Mouse (Mus musculus) kidney, postnatal 0 days (tissue): ENCODE data around the gene Oxt. TPM values are rescaled to one million over a fixed set of nuclear protein-coding genes. Genes with fewer than 3 reads are reported as not detected.
"Not testable (repeated sequence)": the region's sequence is repeated elsewhere in the genome, so short reads cannot be mapped to it uniquely, and the experiment has no call there.

Experiments
- ATAC-seq: fragments of 200-750 bp; cut with Nextera tagmentation; replicated peaks from 2 replicates; pipeline ENCODE4 v1.8.0; 2017; ENCODE audit warnings: low read depth, moderate number of reproducible peaks, moderate TSS enrichment, moderate library complexity; ENCODE audit not compliant: low FRiP score
- DNase-seq: peaks from one replicate; pipeline ENCODE4 v3.0.0-alpha.2; 2016; ENCODE audit warnings: low spot score
- H3K27ac ChIP-seq: fragments of 300-500 bp; sonication (generic); 2 replicates; pipeline ENCODE4 v1.5.1; 2014; ENCODE audit warnings: mild to moderate bottlenecking
- H3K27me3 ChIP-seq: fragments of 300-500 bp; sonication (generic); 2 replicates; pipeline ENCODE4 v1.6.1; 2014; ENCODE audit warnings: low read length, mixed read lengths; ENCODE audit not compliant: insufficient read depth
- H3K36me3 ChIP-seq: fragments of 300-500 bp; sonication (generic); 2 replicates; pipeline ENCODE4 v1.6.1; 2014; ENCODE audit warnings: low read length, mixed read lengths; ENCODE audit not compliant: insufficient read depth
- H3K4me1 ChIP-seq: fragments of 300-500 bp; sonication (generic); replicated peaks from 2 replicates; pipeline ENCODE4 v1.6.1; 2014; ENCODE audit warnings: antibody characterized with exemption, low read length, mixed read lengths; ENCODE audit not compliant: insufficient read depth
- H3K4me2 ChIP-seq: fragments of 300-500 bp; sonication (generic); 2 replicates; pipeline ENCODE4 v1.6.1; 2014; ENCODE audit warnings: mild to moderate bottlenecking, low read length, moderate library complexity, mixed read lengths
- H3K4me3 ChIP-seq: fragments of 300-500 bp; sonication (generic); replicated peaks from 2 replicates; pipeline ENCODE4 v1.5.1; 2014; ENCODE audit warnings: low read depth, low read length
- H3K9ac ChIP-seq: fragments of 300-500 bp; sonication (generic); 2 replicates; pipeline ENCODE4 v1.6.1; 2014; ENCODE audit warnings: low read depth, low read length
- H3K9me3 ChIP-seq: fragments of 300-500 bp; sonication (generic); replicated peaks from 2 replicates; pipeline ENCODE4 v1.6.1; 2016; ENCODE audit warnings: low read length, inconsistent platforms, mixed read lengths
- CTCF ChIP-seq: IDR thresholded peaks from 2 replicates; pipeline ENCODE4 v1.5.1; 2016; ENCODE audit warnings: antibody characterized with exemption, low read depth, mild to moderate bottlenecking, moderate library complexity
- WGBS: fragments of 180-500 bp; shearing (Covaris S2); extraction: QIAGEN DNeasy Blood & Tissue Kit; methylation state at CpG from one replicate; pipeline ENCODE4 v1.1.7; 2014; 5-methylcytosine and 5-hydroxymethylcytosine counted together
- polyA plus RNA-seq: library from polyadenylated mRNA; unstranded; fragments of >200 nt; fragmentation: Nextera tagmentation; extraction: Ambion mirVana; gene quantifications from 2 replicates; pipeline ENCODE4 v1.2.1, GENCODE M21; 2015

The Oxt gene
- polyA plus RNA-seq, 1 experiment from 2014 or later = 0.63 TPM

GRCm38 (mm10) chr2:130563212-130564055 lies 12.5 kb upstream of the Oxt start, which contains the start of gene Mrps26:
TSS of gene Mrps26 (plus strand) at chr2:130563742.
- H3K9ac ChIP-seq = peak within 1 kb of the TSS; percentile 87
- peak; percentile 58 for TF ChIP-seq CTCF
- WGBS = under 1% methylated on average over 61 of the region's 61 CpGs
- peak within 1 kb of the TSS; percentile 73 for H3K4me3 ChIP-seq
- peaks cover 10% of the 10 kb centered on the region; the same call in 1 of the 2 replicates for H3K4me1 ChIP-seq
- DNase-seq (peak; percentile 97), ATAC-seq (peak; percentile 98)
- peak within 1 kb of the TSS; percentile 83 for H3K4me2 ChIP-seq
- H3K9me3 ChIP-seq = no peaks in the 10 kb centered on the region
- H3K27me3 ChIP-seq = no peaks in the 10 kb centered on the region
- peak within 1 kb of the TSS; percentile 73 for H3K27ac ChIP-seq
- peaks cover 10% of the 10 kb centered on the region; the same call in 1 of the 2 replicates for H3K36me3 ChIP-seq

GRCm38 (mm10) chr2:130564063-130564462 lies 11.9 kb upstream of the Oxt start:
- H3K27me3 ChIP-seq = no peaks in the 10 kb centered on the region
- peak overlapping the region; percentile 73 for H3K4me3 ChIP-seq
- peak; percentile 8; the same call in 1 of the 2 replicates for ATAC-seq
- peaks cover 10% of the 10 kb centered on the region; the same call in 1 of the 2 replicates for H3K4me1 ChIP-seq
- H3K9ac ChIP-seq = peak overlapping the region; percentile 87
- peak overlapping the region; percentile 83 for H3K4me2 ChIP-seq
- peaks cover 10% of the 10 kb centered on the region; the same call in 1 of the 2 replicates for H3K36me3 ChIP-seq
- WGBS = under 1% methylated on average over 23 of the region's 23 CpGs
- no peaks in the 10 kb centered on the region for H3K9me3 ChIP-seq
- H3K27ac ChIP-seq = peak overlapping the region; percentile 38
- TF ChIP-seq CTCF = no peak
- no peak for DNase-seq

GRCm38 (mm10) chr2:130564983-130565382 lies 11.0 kb upstream of the Oxt start:
- DNase-seq (no peak), ATAC-seq (no peak)
- H3K9me3 ChIP-seq = no peaks in the 10 kb centered on the region
- no peak for TF ChIP-seq CTCF
- H3K9ac ChIP-seq = peak overlapping the region; percentile 87; the same call in 1 of the 2 replicates
- H3K27ac ChIP-seq = no peak overlapping the region
- no peak overlapping the region for H3K4me2 ChIP-seq
- H3K4me3 ChIP-seq = no peak overlapping the region
- peaks cover 10% of the 10 kb centered on the region; the same call in 1 of the 2 replicates for H3K4me1 ChIP-seq
- H3K27me3 ChIP-seq = no peaks in the 10 kb centered on the region
- peaks cover 10% of the 10 kb centered on the region; the same call in 1 of the 2 replicates for H3K36me3 ChIP-seq
- 81% methylated on average over 8 of the region's 8 CpGs for WGBS

- H3K4me1 ChIP-seq = peaks cover 7% of the 10 kb centered on the region; the same call in 1 of the 2 replicates
- no peak overlapping the region for H3K27ac ChIP-seq
- H3K4me2 ChIP-seq = no peak overlapping the region
- peaks cover 10% of the 10 kb centered on the region; the same call in 1 of the 2 replicates for H3K36me3 ChIP-seq
- no peak overlapping the region for H3K9ac ChIP-seq
- no peaks in the 10 kb centered on the region for H3K9me3 ChIP-seq
- no peak for ATAC-seq
- no peak for DNase-seq
- H3K4me3 ChIP-seq = no peak overlapping the region
- no peak for TF ChIP-seq CTCF
- 62% methylated on average over 4 of the region's 4 CpGs for WGBS
- no peaks in the 10 kb centered on the region for H3K27me3 ChIP-seq
Observed at GRCm38 (mm10) chr2:130568921-130569320, 7.1 kb upstream of the Oxt start.

GRCm38 (mm10) chr2:130569926-130570325 lies 6.0 kb upstream of the Oxt start:
- no peak overlapping the region for H3K9ac ChIP-seq
- no peaks in the 10 kb centered on the region for H3K27me3 ChIP-seq
- no peak for TF ChIP-seq CTCF
- peaks cover 10% of the 10 kb centered on the region; the same call in 1 of the 2 replicates for H3K36me3 ChIP-seq
- no peak overlapping the region for H3K4me3 ChIP-seq
- H3K4me2 ChIP-seq = no peak overlapping the region
- no peaks in the 10 kb centered on the region for H3K9me3 ChIP-seq
- no peak for DNase-seq
- no peaks in the 10 kb centered on the region for H3K4me1 ChIP-seq
- no peak for ATAC-seq
- no peak overlapping the region for H3K27ac ChIP-seq

GRCm38 (mm10) chr2:130574960-130575359 lies 1.0 kb upstream of the Oxt start:
- 0 out of 2 replicates have a peak, but pooled peaks have one; percentile 12 for TF ChIP-seq CTCF

GRCm38 (mm10) chr2:130576564-130576963 lies 591 bp downstream of the Oxt start:
- Histone ChIP-seq H3K4me1 (peaks cover 16% of the 10 kb centered on the region), H3K4me3 (peak overlapping the region; percentile 28), H3K9ac (0 out of 2 replicates have a peak overlapping the region, but pooled peaks have one; percentile 18), H3K4me2 (peak overlapping the region; percentile 53), H3K27me3 (peaks cover 48% of the 10 kb centered on the region)
- H3K36me3 ChIP-seq, H3K9me3 ChIP-seq, ATAC-seq, DNase-seq, H3K27ac ChIP-seq: not testable (repeated sequence)
- WGBS = 5% methylated on average over 26 of the region's 32 CpGs

More at GRCm38 (mm10) chr2:130574960-130575359, 1.0 kb upstream of the Oxt start:
- Histone ChIP-seq H3K9ac (no peak overlapping the region), H3K4me1 (0 out of 2 replicates have a peak, but pooled peaks cover 6% of the 10 kb centered on the region), H3K4me3 (no peak overlapping the region), H3K36me3 (no peaks in the 10 kb centered on the region), H3K9me3 (no peaks in the 10 kb centered on the region), H3K27ac (no peak overlapping the region), H3K4me2 (no peak overlapping the region), H3K27me3 (peaks cover 39% of the 10 kb centered on the region)
- ATAC-seq (no peak), DNase-seq (no peak)
- WGBS = 87% methylated on average over 5 of the region's 5 CpGs
